Mouse (Mus musculus): ENCODE data around the gene Kcnk4. TPM values are rescaled to one million over a fixed set of nuclear protein-coding genes. Genes with fewer than 3 reads are reported as not detected.
"Not testable (repeated sequence)": the region's sequence is repeated elsewhere in the genome, so short reads cannot be mapped to it uniquely, and the experiment has no call there.

The Kcnk4 gene
- total and polyA plus RNA-seq, 3 experiments = 0.21 to 0.80 TPM; not detected in 1

- in situ Hi-C loops (cut with MboI; ENCODE audit: low pct_ligation_motif_present, low pct_unique_long_range_greater_than_20kb, low sequenced_read_pairs) = no loop called here
- Histone ChIP-seq H3K27me3 (replicated peaks) (no peaks in the 10 kb centered on the region), H3K4me1 (ENCODE audit: control insufficient read depth in 1 of 2, insufficient read depth in 2 of 2) (peaks cover 4 to 17% of the 10 kb centered on the region in 2 experiments; a peak in 3 of 4 replicates), H3K36me3 (replicated peaks in 1 of 2; ENCODE audit: control insufficient read depth in 1 of 2, insufficient read depth in 1 of 2, low read length in 1 of 2) (peaks cover 15 to 44% of the 10 kb centered on the region in 2 experiments), H3K9ac (ENCODE audit: insufficient read depth, low read depth) (no peak overlapping the region), H3K4me2 (ENCODE audit: insufficient read depth, low read depth, poor library complexity, severe bottlenecking) (no peak overlapping the region), H3K4me3 (replicated peaks in 1 of 3; ENCODE audit: low read depth in 2 of 3, low read length in 2 of 3, poor library complexity in 1 of 3) (no peak overlapping the region), H3K27ac (ENCODE audit: insufficient read depth, low read depth) (no peak overlapping the region), H3K9me3 (replicated peaks; ENCODE audit: low read length) (peaks cover 4% of the 10 kb centered on the region), H3K79me2 (replicated peaks; ENCODE audit: control insufficient read depth, extremely low read depth, insufficient read depth, poor library complexity, severe bottlenecking) (peaks cover 15% of the 10 kb centered on the region)
- dilution Hi-C loops (cut with MboI; ENCODE audit: extremely low pct_ligation_motif_present, extremely low pct_unique_long_range_greater_than_20kb, low sequenced_read_pairs) = no loop called here
- no peak for DNase-seq (ENCODE audit: extremely low read depth)
- no peak for TF ChIP-seq TCF12 (IDR thresholded peaks at IDR 0.05; ENCODE audit: low read depth, low read length)
- no peak for TF ChIP-seq USF2 (conservative IDR thresholded peaks at IDR 0.05; ENCODE audit: low read depth, low read length)
- no peak for TF ChIP-seq ZC3H11A (IDR thresholded peaks at IDR 0.05; ENCODE audit: low read depth, low read length)
- no peak for TF ChIP-seq EP300 (IDR thresholded peaks at IDR 0.05; ENCODE audit: low read length)
- TF ChIP-seq MXI1 (IDR thresholded peaks at IDR 0.05; ENCODE audit: low read depth, low read length) = no peak
- TF ChIP-seq ZNF384 (IDR thresholded peaks at IDR 0.05; ENCODE audit: low read depth, low read length) = no peak
- no peak for TF ChIP-seq NELFE (IDR thresholded peaks at IDR 0.05; ENCODE audit: low read depth, low read length)
- TF ChIP-seq POLR2AphosphoS2 (IDR thresholded peaks at IDR 0.05; ENCODE audit: low read depth, low read length) = no peak
Measured at GRCm38 (mm10) chr19:6904846-6905245, 29.5 kb downstream of the Kcnk4 start.

- in situ Hi-C loops (cut with MboI; ENCODE audit: low pct_ligation_motif_present, low pct_unique_long_range_greater_than_20kb, low sequenced_read_pairs) = no loop called here
- Histone ChIP-seq H3K79me2 (replicated peaks; ENCODE audit: control insufficient read depth, extremely low read depth, insufficient read depth, poor library complexity, severe bottlenecking) (peaks cover 3% of the 10 kb centered on the region), H3K4me3 (replicated peaks in 1 of 3; ENCODE audit: low read depth in 2 of 3, low read length in 2 of 3, poor library complexity in 1 of 3) (no peak overlapping the region), H3K27me3 (replicated peaks) (no peaks in the 10 kb centered on the region), H3K9ac (ENCODE audit: insufficient read depth, low read depth) (no peak overlapping the region), H3K27ac (ENCODE audit: insufficient read depth, low read depth) (no peak overlapping the region), H3K9me3 (replicated peaks; ENCODE audit: low read length) (peaks cover 6% of the 10 kb centered on the region), H3K36me3 (replicated peaks in 1 of 2; ENCODE audit: control insufficient read depth in 1 of 2, insufficient read depth in 1 of 2, low read length in 1 of 2) (peaks cover 17 to 44% of the 10 kb centered on the region in 2 experiments), H3K4me2 (ENCODE audit: insufficient read depth, low read depth, poor library complexity, severe bottlenecking) (no peak overlapping the region), H3K4me1 (ENCODE audit: control insufficient read depth in 1 of 2, insufficient read depth in 2 of 2) (peaks cover 2 to 8% of the 10 kb centered on the region in 2 experiments; a peak in 3 of 4 replicates)
- TF ChIP-seq MAX (IDR thresholded peaks at IDR 0.05; ENCODE audit: low read length) (no peak), TBP (conservative IDR thresholded peaks at IDR 0.05; ENCODE audit: low read depth, low read length) (no peak), HCFC1 (IDR thresholded peaks at IDR 0.05; ENCODE audit: low read depth, low read length) (no peak), ELF1 (IDR thresholded peaks at IDR 0.05; ENCODE audit: low read depth, low read length) (no peak), ZMIZ1 (IDR thresholded peaks at IDR 0.05; ENCODE audit: low read depth, low read length) (no peak)
- no peak for DNase-seq (ENCODE audit: extremely low read depth)
- dilution Hi-C loops (cut with MboI; ENCODE audit: extremely low pct_ligation_motif_present, extremely low pct_unique_long_range_greater_than_20kb, low sequenced_read_pairs) = no loop called here
Measured at GRCm38 (mm10) chr19:6903031-6903430, 31.3 kb downstream of the Kcnk4 start.

- peaks cover 12 to 13% of the 10 kb centered on the region in 2 experiments for H3K36me3 ChIP-seq (replicated peaks in 1 of 2; ENCODE audit: control insufficient read depth in 1 of 2, insufficient read depth in 1 of 2, low read length in 1 of 2)
- DNase-seq (ENCODE audit: extremely low read depth) = no peak
- in situ Hi-C loops (cut with MboI; ENCODE audit: low pct_ligation_motif_present, low pct_unique_long_range_greater_than_20kb, low sequenced_read_pairs) (no loop called here), dilution Hi-C loops (cut with MboI; ENCODE audit: extremely low pct_ligation_motif_present, extremely low pct_unique_long_range_greater_than_20kb, low sequenced_read_pairs) (no loop called here)
- peaks cover 0 to 4% of the 10 kb centered on the region in 2 experiments; a peak in 2 of 4 replicates for H3K4me1 ChIP-seq (ENCODE audit: control insufficient read depth in 1 of 2, insufficient read depth in 2 of 2)
- TF ChIP-seq E2F4 (IDR thresholded peaks at IDR 0.05; ENCODE audit: insufficient replicate concordance, low read depth, low read length) = no peak
- no peak for TF ChIP-seq CHD1 (IDR thresholded peaks at IDR 0.05; ENCODE audit: low read depth, low read length)
- TF ChIP-seq POLR2AphosphoS2 (IDR thresholded peaks at IDR 0.05; ENCODE audit: low read depth, low read length) = no peak
- no peak for TF ChIP-seq MAX (IDR thresholded peaks at IDR 0.05; ENCODE audit: low read length)
- TF ChIP-seq TBP (conservative IDR thresholded peaks at IDR 0.05; ENCODE audit: low read depth, low read length) = no peak
- no peak for TF ChIP-seq MAZ (IDR thresholded peaks at IDR 0.05; ENCODE audit: low read depth, low read length)
- TF ChIP-seq POLR2A (IDR thresholded peaks at IDR 0.05; ENCODE audit: low read depth, low read length) = no peak
- TF ChIP-seq TCF12 (IDR thresholded peaks at IDR 0.05; ENCODE audit: low read depth, low read length) = no peak
- no peak overlapping the region for H3K4me2 ChIP-seq (ENCODE audit: insufficient read depth, low read depth, poor library complexity, severe bottlenecking)
- H3K79me2 ChIP-seq (replicated peaks; ENCODE audit: control insufficient read depth, extremely low read depth, insufficient read depth, poor library complexity, severe bottlenecking) = no peaks in the 10 kb centered on the region; the same call in none of the 2 replicates
- peaks cover 11% of the 10 kb centered on the region for H3K9me3 ChIP-seq (replicated peaks; ENCODE audit: low read length)
- H3K4me3 ChIP-seq (replicated peaks in 1 of 3; ENCODE audit: low read depth in 2 of 3, low read length in 2 of 3, poor library complexity in 1 of 3) = no peak overlapping the region
- H3K27me3 ChIP-seq (replicated peaks) = no peaks in the 10 kb centered on the region
- no peak overlapping the region for H3K9ac ChIP-seq (ENCODE audit: insufficient read depth, low read depth)
- no peak overlapping the region for H3K27ac ChIP-seq (ENCODE audit: insufficient read depth, low read depth)
Measured at GRCm38 (mm10) chr19:6899641-6900040, 34.7 kb downstream of the Kcnk4 start.

DNA sequence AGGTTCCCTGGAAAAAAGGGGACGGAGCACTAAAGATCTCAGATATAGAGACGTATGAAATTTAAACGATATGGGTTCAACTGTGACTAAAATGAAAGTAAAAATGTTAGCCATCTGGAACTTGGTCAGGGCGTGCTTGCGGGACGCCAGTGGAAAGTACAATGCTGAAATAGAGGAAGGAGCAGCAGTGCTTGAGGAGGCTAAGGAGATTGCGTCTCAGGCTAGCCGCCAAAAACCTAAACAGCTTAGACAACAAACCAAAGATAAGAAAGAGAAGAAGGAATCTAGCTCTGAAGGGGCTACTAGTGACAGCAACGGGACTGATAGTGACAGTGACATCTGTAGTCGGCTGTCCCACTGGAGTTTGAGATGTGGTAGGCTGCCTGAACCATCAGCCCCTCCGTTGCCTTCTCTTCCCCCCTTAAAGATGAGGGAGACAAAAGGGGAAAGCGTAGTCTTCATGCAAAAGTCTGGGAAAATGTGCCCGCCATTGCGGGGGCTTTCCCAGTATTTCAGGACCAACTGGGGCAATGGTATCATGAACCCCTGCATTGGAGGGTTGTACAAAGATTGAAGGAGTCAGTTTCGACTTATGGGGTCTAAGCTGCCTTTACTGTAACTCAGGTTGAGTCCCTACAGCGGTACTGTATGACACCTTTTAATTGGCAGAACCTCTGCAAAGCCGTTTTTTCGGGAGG lies 38.6 kb downstream of the Kcnk4 start:
- H3K27me3 ChIP-seq (replicated peaks); H3K79me2 ChIP-seq (replicated peaks; ENCODE audit: control insufficient read depth, extremely low read depth, insufficient read depth, poor library complexity, severe bottlenecking); dilution Hi-C loops (cut with MboI; ENCODE audit: extremely low pct_ligation_motif_present, extremely low pct_unique_long_range_greater_than_20kb, low sequenced_read_pairs); H3K4me1 ChIP-seq (ENCODE audit: control insufficient read depth in 1 of 2, insufficient read depth in 2 of 2); in situ Hi-C loops (cut with MboI; ENCODE audit: low pct_ligation_motif_present, low pct_unique_long_range_greater_than_20kb, low sequenced_read_pairs); H3K27ac ChIP-seq (ENCODE audit: insufficient read depth, low read depth): not testable (repeated sequence)
- Histone ChIP-seq H3K36me3 (replicated peaks in 1 of 2; ENCODE audit: control insufficient read depth in 1 of 2, insufficient read depth in 1 of 2, low read length in 1 of 2) (peaks cover 0 to 12% of the 10 kb centered on the region in 2 experiments), H3K4me3 (replicated peaks in 1 of 3; ENCODE audit: low read depth in 2 of 3, low read length in 2 of 3, poor library complexity in 1 of 3) (peak overlapping the region in 2 of 3 experiments; percentile 0 to 37), H3K9ac (ENCODE audit: insufficient read depth, low read depth) (peak overlapping the region; percentile 64), H3K4me2 (ENCODE audit: insufficient read depth, low read depth, poor library complexity, severe bottlenecking) (peak overlapping the region; percentile 89), H3K9me3 (replicated peaks; ENCODE audit: low read length) (peaks cover 11% of the 10 kb centered on the region)
- peak; percentile 24 for DNase-seq (ENCODE audit: extremely low read depth)

Data from CH12.LX (cell line).